Mouse (Mus musculus): ENCODE measurements at regions not wholly inside any gene's neighbourhood (a gene's known extent, or its start where the extent isn't known, plus 50 kb on each side); places are given as distances from the start of the nearest gene placed in this dataset.
A peak's percentile ranks its signal among the peaks of the same experiment; 100 is the strongest.

DNA sequence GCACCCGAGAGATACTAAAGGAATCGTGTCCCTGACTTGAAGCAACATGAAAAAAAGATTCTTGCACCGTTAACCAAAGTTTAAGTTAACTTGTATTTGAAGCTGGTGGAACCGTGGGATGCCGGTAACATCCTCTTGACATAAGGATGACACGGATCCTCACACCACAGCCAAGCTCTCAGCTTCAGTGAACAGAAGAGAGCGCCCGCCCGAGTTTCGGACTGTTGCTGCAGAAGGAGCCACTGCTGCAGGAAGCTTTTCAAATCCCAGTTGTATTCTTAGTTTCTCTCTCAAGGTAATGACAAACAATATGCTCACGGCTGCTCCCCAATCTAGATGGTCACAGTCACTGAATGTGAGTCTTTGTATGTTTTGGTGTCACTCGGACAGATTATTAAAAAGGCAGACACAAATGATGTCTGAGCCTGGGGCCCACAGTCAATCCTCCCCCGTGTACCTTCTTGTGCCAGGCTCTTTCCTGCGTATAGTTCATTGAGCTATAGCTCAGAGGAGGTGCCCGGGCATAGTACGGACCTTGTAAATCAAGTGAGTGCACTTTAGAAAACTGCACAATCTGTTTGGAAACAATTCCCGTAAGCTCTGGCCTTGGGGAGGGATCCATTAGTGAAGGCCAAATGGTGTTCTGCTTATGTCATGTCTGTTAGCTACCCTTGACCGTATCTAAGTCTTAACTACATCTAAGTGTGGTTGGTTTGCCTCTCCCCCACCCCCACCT lies 99.3 kb upstream of the Ankrd55 start:
- no peak for ATAC-seq (replicated peaks; ENCODE audit: poor library complexity, severe bottlenecking)

DNA sequence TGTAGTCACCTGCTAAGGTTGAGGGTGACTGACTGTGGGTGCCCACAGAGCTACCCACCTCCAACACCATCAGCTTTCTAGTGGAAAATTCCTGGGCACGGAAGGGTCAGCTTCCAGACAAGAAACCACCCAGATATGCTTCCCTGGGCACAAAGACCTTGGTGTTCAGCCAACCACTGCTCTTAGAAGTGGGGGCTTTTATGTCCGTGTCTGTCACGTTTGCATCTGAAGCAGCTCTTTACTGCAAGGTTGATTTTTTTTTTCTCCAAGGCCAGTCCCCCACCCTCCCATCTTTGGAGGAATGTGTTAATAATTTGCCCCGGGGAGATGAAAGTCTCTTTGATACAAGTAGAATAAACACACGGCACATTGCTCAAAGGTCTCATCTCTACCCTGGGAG lies 98.6 kb upstream of the Ankrd55 start:
- no peak for ATAC-seq (replicated peaks; ENCODE audit: poor library complexity, severe bottlenecking)

DNA sequence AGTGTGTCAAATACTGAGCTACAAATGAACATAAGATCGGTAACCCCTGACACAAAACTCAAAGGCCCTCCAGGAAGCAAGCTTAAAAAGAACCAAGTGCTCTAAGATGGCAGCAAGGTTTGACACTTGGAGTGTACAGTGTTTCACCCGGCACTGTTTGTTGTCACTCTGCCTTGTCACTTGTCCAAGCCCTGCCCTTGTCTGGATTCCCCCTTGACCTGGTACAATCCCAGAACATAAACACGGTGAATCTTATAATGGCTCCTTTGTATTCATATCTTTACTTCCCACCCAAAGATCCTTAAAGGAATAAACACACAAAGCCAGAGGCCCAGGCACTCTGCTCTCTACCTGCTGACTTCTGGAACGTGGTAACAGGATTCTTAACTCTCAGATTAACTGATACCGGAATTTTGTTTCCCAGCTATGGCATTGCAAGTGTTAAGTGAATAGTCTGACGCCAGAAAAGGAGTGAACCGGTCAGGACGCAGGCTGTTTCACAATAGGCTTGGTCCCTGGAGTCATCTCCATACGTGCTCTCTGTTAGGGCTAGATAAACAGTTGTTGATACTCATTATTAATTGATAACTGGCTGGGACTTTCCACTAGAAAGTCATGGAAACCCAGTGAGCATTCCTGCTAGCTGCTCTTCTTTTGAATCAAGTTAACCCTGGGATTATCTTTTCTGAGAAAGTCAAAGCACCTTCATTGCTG lies 95.9 kb upstream of the Ankrd55 start:
- ATAC-seq (replicated peaks; ENCODE audit: poor library complexity, severe bottlenecking), result no peak

DNA sequence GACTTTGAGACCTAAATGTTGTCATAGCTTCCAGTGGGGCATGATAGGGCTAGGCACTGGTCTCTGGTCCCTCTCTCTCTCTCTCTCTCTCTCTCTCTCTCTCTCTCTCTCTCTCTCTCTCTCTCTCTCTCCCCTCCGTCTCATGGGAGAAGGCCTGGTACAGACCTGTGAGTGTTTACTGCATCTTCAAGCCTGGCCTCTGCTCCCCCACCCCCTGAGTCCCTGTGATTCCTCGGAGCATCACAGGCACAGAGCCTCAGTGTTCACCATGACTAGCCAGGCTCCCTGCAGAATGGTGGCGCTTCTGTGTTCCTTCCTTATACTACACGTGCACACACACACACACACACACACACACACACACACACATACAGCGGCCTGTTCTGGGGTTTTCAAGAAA lies 94.6 kb upstream of the Ankrd55 start:
- ATAC-seq (replicated peaks; ENCODE audit: poor library complexity, severe bottlenecking), result no peak

DNA sequence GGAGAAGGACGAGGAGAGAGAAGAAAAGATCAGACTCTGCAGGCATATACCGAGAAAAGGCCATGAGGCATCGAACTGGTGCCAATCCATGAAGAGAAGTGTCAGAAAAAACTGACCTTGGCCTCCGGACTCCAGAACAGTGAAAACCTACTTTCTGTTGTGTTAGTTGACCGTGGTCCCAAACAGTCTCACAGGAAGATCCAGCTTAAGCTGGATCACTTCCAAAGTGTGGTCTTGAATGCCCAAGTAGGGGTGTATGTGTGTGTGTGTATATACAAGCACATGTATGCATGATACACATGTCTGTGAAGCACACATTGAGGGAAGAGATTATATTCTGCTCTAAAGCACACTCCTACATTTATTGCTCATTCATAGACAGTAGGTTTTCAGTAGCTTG lies 93.3 kb upstream of the Ankrd55 start:
- ATAC-seq (replicated peaks; ENCODE audit: poor library complexity, severe bottlenecking), result no peak

DNA sequence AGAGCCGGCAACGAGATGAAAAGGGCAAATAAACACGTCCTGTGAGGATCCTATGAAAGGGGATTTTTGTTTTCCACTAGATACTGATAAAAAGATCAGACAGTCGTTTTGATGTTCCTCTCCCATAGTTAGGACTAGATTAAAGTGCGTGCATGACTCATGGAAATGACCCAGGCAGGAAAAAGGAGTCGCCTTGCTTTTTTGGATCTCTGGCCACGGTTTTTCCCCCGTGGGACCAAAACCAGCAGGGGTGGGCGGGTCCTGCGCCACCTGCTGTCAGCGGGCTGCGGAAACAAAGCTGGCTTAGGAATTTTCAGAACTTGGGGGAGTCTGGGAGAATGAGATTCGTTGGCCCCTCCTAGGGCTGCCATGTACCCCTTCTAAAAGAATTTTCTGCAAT lies 91.5 kb upstream of the Ankrd55 start:
- ATAC-seq (replicated peaks; ENCODE audit: poor library complexity, severe bottlenecking), result peak; percentile 50

DNA sequence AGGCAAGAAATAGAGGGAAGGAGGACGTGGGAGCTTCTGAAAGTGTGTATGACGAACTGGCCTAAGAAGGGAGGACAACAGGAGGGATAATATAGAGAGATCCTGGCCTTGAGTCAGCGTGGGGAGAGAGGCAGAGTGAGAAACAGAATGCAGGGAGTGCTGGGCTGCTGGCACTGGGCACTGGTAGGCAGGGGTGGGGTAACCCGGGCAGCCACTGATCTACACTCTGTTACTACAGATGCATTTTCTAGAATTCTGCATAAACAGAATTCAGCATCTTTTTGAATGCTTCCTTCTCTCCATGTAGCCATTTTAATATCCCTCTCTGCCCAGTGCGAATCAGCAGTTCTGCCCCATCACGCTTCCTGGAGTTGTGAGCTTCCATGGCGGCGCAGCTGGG lies 84.5 kb upstream of the Ankrd55 start:
- ATAC-seq (replicated peaks; ENCODE audit: poor library complexity, severe bottlenecking), result no peak

DNA sequence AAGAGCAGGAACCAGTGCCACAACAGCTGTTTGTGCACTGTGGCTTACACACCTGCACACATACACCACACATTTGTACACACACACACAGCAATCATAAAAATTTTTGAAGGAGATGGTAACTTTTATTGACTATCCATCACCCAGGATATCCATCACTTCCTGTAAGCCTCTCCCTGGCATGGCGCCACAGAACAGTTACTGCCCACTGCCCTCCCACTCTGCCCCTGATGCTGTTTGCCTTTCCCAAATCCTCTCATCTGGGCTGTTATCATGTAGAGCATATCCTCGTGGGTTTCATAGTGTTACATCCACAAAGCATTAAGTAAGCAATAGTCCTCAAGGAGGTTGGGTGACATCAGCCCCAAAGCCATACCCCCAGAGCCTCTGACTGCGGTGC lies 84.0 kb upstream of the Ankrd55 start:
- no peak for ATAC-seq (replicated peaks; ENCODE audit: poor library complexity, severe bottlenecking)

DNA sequence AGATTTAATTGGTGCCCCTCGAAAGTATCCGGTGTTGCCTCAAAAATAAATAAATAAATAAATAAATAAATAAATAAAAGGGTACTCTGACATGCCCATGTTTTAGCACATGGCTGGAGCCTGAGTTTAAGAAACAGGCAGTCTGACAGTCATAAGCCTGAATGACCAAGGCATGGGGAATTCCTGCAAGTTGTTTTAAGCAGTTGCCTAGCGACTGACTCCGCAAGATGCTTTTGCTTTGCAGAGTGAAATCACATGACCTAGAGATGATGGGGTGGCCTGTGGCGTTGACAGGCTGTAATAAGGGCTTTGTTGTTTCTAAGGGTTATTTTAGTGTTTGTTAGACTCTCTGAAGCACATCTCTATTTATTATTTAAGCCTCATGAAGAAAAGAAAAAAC lies 83.4 kb upstream of the Ankrd55 start:
- no peak for ATAC-seq (replicated peaks; ENCODE audit: poor library complexity, severe bottlenecking)

DNA sequence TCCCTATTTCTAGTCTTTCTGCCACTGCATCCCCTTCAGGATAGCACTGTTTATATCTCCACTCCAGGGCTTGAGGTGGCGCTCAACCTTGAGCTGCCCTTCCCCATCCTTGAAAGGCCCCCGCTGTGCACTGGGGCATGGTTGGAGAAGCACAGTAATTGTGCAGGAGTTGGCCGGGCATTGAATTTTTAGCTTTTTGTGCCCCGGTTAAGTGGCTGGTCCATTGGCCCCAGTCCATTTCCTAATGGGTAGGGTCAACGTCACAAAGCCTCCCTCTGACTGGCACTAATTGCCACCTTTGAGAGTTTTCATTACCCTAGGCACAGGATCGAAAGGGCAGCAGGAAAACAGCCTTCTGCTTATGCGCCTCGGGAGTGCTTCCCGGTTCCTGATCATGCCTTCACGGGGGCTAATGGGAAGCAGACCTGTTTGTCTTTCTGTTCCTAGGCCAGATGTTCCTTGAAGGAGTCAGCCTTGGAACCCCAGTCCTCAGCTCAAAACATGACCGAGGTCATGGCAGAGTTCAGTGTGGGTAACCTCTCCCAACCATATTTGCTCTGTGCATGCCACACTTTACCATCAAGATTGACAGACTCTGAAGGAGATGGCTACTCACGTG lies 80.5 kb upstream of the Ankrd55 start:
- no peak for ATAC-seq (replicated peaks; ENCODE audit: poor library complexity, severe bottlenecking)

DNA sequence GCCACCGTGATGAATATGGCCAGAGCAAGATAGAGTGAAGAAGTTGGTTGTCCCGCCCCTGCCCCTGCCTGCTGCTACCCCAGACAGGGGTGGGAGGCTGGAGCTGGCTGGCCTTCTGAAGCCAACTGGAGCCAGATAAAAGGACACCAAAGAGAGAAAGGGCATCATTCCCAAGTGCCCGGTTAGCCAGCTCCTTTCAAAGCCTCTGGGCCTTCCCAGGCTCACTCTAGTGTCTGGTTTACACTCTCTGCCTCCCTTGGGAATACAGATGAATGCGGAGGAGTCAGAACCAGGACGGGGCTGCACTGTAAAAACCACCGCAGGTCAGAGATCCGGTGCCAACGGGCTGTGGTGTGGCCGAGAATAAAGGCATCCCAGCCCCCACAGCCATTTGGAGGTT lies 76.4 kb upstream of the Ankrd55 start:
- ATAC-seq (replicated peaks; ENCODE audit: poor library complexity, severe bottlenecking), result no peak

DNA sequence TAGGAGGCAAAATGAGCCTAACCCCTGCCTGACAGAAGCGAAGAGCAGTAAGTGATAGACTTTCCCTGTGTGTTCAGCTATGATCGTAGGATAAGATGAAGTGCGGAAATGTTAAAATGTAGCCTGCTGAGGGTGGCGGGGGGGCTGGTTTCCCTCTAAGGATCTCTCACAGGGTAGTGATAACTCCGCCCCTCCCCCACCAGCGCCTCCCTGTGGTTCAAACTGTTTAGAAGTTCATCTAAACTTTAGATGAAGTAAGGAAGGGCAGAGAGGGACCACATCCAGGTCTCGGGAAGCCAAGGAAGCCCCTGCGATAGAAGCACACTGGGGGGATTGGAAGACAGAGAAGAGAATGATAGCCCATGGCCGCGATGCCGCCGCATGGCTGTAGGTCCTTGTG lies 75.9 kb upstream of the Ankrd55 start:
- no peak for ATAC-seq (replicated peaks; ENCODE audit: poor library complexity, severe bottlenecking)

DNA sequence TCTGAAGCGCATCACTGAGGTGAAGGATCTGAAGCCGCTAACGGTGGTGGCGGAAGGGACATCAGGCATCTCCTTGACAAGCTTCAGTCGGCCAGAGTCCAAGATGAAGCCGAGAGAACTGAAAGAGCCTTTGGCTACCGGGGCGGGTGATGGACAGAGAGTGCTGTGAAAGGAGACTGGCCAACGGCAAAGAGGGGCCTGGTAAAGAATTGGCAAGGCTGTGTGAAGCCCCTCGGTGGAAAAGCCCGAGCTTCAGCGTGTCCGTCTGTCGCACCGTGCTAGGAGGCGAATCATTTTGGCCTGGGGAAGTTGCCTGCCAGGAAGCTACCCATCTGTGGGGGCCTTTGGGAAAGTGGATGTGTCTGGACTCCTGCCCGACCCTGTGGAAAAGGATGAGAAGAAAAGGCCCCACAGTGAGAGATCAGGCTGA lies 74.6 kb upstream of the Ankrd55 start:
- ATAC-seq (replicated peaks; ENCODE audit: poor library complexity, severe bottlenecking), result no peak

DNA sequence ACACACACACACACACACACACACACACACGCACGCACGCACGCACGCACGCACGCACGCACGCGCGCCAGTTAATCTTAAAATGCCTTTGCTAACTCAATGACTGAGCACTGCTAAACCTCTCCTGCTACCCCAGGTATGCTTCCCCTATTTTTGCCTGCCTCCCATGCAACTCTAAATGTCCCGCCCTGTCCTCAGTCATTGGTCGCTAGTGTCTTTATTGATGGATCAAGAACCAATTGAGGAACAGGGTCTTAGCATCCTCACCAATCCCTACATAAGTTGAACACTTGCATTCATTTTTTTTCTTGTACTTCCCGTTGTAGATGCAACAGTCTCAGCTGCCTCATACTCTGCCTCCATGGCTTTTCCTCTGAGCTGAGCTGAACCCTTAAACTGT lies 72.2 kb upstream of the Ankrd55 start:
- no peak for ATAC-seq (replicated peaks; ENCODE audit: poor library complexity, severe bottlenecking)

DNA sequence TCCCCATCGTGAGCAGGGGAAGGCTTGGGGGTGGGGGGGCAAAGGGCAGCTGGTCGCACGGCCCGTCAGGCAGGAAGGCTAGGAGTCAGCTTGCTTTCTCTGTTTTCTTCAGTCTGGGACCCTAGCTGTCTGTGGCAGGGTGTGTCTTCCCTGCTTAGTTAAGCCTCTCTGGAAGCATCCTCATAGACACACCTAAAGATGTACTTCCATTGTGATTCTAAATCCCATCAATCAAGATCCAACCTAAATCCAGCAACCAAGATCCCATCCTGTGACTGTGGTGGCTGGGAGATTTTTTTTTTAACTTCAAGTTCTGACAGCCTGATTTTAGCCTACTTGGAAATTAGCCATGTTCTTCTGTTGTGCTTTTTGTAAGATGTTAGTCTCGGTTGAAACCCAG lies 69.9 kb upstream of the Ankrd55 start:
- ATAC-seq (replicated peaks; ENCODE audit: poor library complexity, severe bottlenecking), result no peak

DNA sequence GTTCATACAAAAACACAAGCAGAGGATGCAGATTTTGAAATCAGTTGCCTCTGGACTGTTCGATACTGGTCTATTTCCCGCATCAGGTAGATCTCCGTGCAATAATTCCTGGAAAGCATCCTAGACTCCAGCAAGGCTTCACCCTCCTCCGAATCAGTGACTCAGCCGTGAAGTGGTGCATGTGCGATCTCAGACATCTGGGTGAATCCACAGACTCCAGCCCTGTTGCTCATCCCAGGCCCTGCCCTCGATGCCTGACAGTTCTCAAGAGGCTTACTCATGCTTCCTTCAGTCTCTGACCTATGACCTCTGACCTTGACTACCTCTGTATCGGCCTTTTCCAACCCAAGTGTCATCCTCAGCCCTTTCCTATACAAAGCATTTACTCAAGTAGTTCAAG lies 68.1 kb upstream of the Ankrd55 start:
- no peak for ATAC-seq (replicated peaks; ENCODE audit: poor library complexity, severe bottlenecking)

DNA sequence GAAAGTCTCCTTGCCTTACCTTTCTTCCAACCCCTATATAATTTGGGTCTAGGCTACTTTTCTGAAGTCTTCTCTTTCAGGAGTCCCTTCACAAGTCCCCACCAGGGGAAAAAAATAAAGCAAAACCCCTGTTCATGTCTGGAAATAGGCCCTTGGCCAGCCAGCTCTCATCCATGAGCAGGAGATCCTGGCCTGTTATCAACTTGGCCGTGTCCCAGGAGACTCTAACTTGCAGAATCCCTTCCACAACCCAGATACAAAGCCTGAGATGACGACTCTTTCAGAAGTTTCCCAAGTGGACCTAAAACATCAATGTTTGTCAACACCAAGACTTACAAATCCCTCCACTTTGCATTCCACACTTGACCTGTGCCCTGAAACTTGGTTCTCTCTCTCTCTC lies 64.6 kb upstream of the Ankrd55 start:
- ATAC-seq (replicated peaks; ENCODE audit: poor library complexity, severe bottlenecking), result no peak

DNA sequence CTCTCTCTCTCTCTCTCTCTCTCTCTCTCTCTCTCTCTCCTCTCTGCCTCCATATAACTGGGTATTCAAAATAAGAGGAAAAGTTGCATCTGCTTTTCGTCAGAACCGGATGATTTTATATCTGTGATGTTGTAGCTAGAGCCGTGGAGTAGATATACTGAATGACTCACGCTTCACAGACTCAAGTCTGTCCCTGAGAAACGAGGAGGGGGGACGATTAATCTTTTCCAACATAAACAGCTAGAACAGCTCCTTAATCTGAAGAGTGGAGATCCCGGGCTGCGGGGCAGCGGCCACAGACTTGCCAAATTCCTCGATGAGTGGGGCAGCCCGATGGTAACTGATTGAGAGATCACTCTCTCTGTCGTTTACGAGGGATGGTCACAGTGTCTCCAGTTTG lies 60.5 kb upstream of the Ankrd55 start:
- ATAC-seq (replicated peaks; ENCODE audit: poor library complexity, severe bottlenecking), result no peak

DNA sequence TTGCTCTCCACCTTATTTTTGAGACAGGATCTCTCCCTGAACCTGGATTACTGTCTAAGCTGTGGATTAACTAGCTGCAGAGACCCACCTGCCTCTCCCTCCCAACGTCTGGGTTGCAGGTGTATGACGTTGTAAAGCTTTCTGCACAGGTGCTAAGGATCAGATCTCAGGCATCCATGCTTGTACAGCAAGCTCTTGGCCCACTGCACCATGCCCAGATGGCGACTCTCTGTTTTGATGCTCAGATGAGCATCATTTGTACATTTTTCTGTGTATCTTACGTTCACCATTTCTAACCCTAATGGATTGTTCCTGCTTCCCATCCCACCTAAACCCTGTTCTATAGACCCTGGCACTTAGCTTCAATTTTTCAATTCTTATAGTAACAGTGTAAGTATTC lies 59.4 kb upstream of the Ankrd55 start:
- ATAC-seq (replicated peaks; ENCODE audit: poor library complexity, severe bottlenecking), result no peak

DNA sequence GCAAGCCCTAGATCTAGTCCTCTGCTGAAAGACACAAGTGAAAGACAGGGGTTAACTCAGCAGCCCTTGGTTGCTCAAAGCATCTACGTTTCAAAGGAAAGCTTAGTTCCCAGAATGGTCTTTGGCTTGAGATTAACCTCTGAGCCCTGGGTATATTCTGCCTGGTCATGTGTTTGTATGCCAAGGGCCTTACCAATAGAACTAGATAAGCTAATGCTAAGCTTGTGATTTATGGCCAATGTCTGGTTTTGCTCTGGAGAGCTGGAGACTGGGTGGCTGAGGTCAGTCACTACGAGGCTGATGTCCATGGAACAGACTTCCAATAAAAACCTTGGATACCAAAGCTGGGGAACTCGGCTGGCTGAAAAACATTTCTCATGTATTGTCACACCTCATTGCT lies 58.1 kb upstream of the Ankrd55 start:
- ATAC-seq (replicated peaks; ENCODE audit: poor library complexity, severe bottlenecking), result no peak

DNA sequence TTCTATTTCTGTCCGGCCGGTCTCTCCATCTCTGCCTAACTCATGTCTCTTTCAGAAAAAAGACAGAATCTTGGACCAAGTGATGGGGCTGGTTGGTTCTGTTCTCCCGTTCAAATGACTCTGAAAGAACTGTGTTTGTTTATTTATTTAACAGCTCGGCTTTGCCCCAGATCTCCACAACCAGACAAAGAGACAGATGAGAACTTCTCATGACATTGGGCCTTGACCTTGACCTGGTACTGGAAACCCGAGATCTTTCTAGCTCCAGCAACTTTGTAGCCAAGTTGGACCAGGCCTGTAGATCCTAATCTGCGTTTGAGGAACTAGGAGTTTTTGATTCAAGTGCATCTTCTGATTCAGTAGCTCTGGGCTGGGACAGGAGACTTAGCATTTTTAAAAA lies 53.6 kb upstream of the Ankrd55 start:
- ATAC-seq (replicated peaks; ENCODE audit: poor library complexity, severe bottlenecking), result no peak

DNA sequence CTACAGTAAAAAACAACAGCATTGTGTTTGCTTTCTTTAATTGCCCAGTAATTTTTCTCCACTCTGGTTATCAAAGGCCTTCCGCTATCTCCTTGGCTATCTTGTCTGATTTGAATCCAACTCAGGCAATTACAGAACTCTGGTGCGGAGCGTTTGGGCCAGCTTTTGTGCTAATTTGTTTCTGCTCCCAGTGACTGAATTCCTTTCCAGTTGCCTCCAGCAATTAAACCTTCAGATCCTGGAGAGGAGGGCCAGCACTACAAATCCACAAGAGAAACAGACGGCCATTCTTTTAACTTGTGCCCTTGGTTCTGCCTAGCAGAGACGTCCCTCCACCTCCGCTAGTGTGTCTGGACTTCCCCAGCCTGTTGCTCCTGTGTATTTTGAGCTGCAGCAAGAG lies 51.3 kb upstream of the Ankrd55 start:
- no peak for ATAC-seq (replicated peaks; ENCODE audit: poor library complexity, severe bottlenecking)

Data from granulocyte monocyte progenitor cell, adult 5-6 weeks (primary cell).